Mouse (Mus musculus): ENCODE data around the gene Efna5.

GRCm38 (mm10) chr17:62863004-62863403, 18.1 kb downstream of the Efna5 start:
- TF ChIP-seq CHD2 (IDR thresholded peaks at IDR 0.05; ENCODE audit: low read length) (no peak), ZKSCAN1 (IDR thresholded peaks at IDR 0.05; ENCODE audit: borderline replicate concordance, low read depth, low read length) (no peak), EP300 (IDR thresholded peaks at IDR 0.05; ENCODE audit: low read length) (no peak), MAFK (IDR thresholded peaks at IDR 0.05; ENCODE audit: insufficient replicate concordance, low read length) (no peak)

All from CH12.LX (cell line).